Mouse (Mus musculus): ENCODE measurements at regions not wholly inside any gene's neighbourhood (a gene's known extent, or its start where the extent isn't known, plus 50 kb on each side); places are given as distances from the start of the nearest gene placed in this dataset.
A peak's percentile ranks its signal among the peaks of the same experiment; 100 is the strongest.
"Not testable (repeated sequence)": the region's sequence is repeated elsewhere in the genome, so short reads cannot be mapped to it uniquely, and the experiment has no call there.

- TF ChIP-seq MAX (IDR thresholded peaks at IDR 0.05; ENCODE audit: low read depth): no peak
- H3ac ChIP-seq (ENCODE audit: control insufficient read depth, insufficient read length): no peak overlapping the region
- peak overlapping the region; percentile 41 for H3K4me2 ChIP-seq (ENCODE audit: low read depth)
- H3K27me3 ChIP-seq (ENCODE audit: control insufficient read depth, insufficient read depth, insufficient read length): peaks cover 20% of the 10 kb centered on the region
- no peaks in the 10 kb centered on the region for H3K36me3 ChIP-seq (ENCODE audit: control insufficient read depth, insufficient read depth)
- no peak overlapping the region for H3K4me3 ChIP-seq
- H3K79me2 ChIP-seq (ENCODE audit: control insufficient read depth, insufficient read depth): no peaks in the 10 kb centered on the region
These were observed 122.5 kb upstream of the Dapk1 start for GRCm38 (mm10) chr13:60479043-60479861.

- Histone ChIP-seq H3K79me2 (ENCODE audit: control insufficient read depth, insufficient read depth) (no peaks in the 10 kb centered on the region), H3K4me3 (no peak overlapping the region), H3ac (ENCODE audit: control insufficient read depth, insufficient read length) (no peak overlapping the region), H3K27me3 (ENCODE audit: control insufficient read depth, insufficient read depth, insufficient read length) (peaks cover 26% of the 10 kb centered on the region), H3K4me2 (ENCODE audit: low read depth) (no peak overlapping the region), H3K36me3 (ENCODE audit: control insufficient read depth, insufficient read depth) (no peaks in the 10 kb centered on the region)
- TF ChIP-seq E2F4 (IDR thresholded peaks at IDR 0.05; ENCODE audit: insufficient read depth): no peak
- TF ChIP-seq POLR2AphosphoS2 (IDR thresholded peaks at IDR 0.05; ENCODE audit: insufficient read length, low read depth): no peak
These were observed 121.7 kb upstream of the Dapk1 start for GRCm38 (mm10) chr13:60479862-60480730.

GRCm38 (mm10) chr13:60480731-60481431 is 120.9 kb upstream of the Dapk1 start:
- TF ChIP-seq REST (IDR thresholded peaks at IDR 0.05; ENCODE audit: insufficient read depth, insufficient read length) (no peak), TCF3 (IDR thresholded peaks at IDR 0.05; ENCODE audit: insufficient read length, low read depth) (no peak), USF1 (IDR thresholded peaks at IDR 0.05; ENCODE audit: low read depth) (no peak), MYOD1 (IDR thresholded peaks at IDR 0.05; ENCODE audit: control insufficient read depth in 1 of 3, insufficient read length in 2 of 3, low read depth in 2 of 3) (no peak), TCF12 (IDR thresholded peaks at IDR 0.05; ENCODE audit: insufficient read depth, poor library complexity, severe bottlenecking) (no peak), E2F4 (IDR thresholded peaks at IDR 0.05; ENCODE audit: insufficient read depth) (no peak), POLR2A (IDR thresholded peaks at IDR 0.05; ENCODE audit: insufficient read length, low read depth) (no peak), MAX (IDR thresholded peaks at IDR 0.05; ENCODE audit: low read depth) (no peak), CEBPB (IDR thresholded peaks at IDR 0.05; ENCODE audit: insufficient read depth, poor library complexity, severe bottlenecking) (no peak), MYOG (IDR thresholded peaks at IDR 0.05; ENCODE audit: control insufficient read depth in 1 of 3, insufficient read depth in 1 of 3, insufficient read length in 2 of 3, low read depth in 2 of 3) (no peak), SRF (IDR thresholded peaks at IDR 0.05; ENCODE audit: control insufficient read depth, insufficient read length, low read depth) (no peak), POLR2AphosphoS2 (IDR thresholded peaks at IDR 0.05; ENCODE audit: insufficient read length, low read depth) (no peak)
- Histone ChIP-seq H3ac (ENCODE audit: control insufficient read depth, insufficient read length) (no peak overlapping the region), H3K4me3 (no peak overlapping the region), H3K36me3 (ENCODE audit: control insufficient read depth, insufficient read depth) (no peaks in the 10 kb centered on the region), H3K27me3 (ENCODE audit: control insufficient read depth, insufficient read depth, insufficient read length) (peaks cover 31% of the 10 kb centered on the region), H3K4me2 (ENCODE audit: low read depth) (no peak overlapping the region), H3K79me2 (ENCODE audit: control insufficient read depth, insufficient read depth) (no peaks in the 10 kb centered on the region)

GRCm38 (mm10) chr13:60481451-60481850 is 120.3 kb upstream of the Dapk1 start:
- peaks cover 29% of the 10 kb centered on the region for H3K27me3 ChIP-seq (ENCODE audit: control insufficient read depth, insufficient read depth, insufficient read length)
- not testable (repeated sequence) for H3K4me2 ChIP-seq (ENCODE audit: low read depth); H3K36me3 ChIP-seq (ENCODE audit: control insufficient read depth, insufficient read depth); H3K4me3 ChIP-seq; H3ac ChIP-seq (ENCODE audit: control insufficient read depth, insufficient read length); H3K79me2 ChIP-seq (ENCODE audit: control insufficient read depth, insufficient read depth)

GRCm38 (mm10) chr13:60481946-60482345 is 119.8 kb upstream of the Dapk1 start:
- Histone ChIP-seq H3K79me2 (ENCODE audit: control insufficient read depth, insufficient read depth) (no peaks in the 10 kb centered on the region), H3K27me3 (ENCODE audit: control insufficient read depth, insufficient read depth, insufficient read length) (peaks cover 25% of the 10 kb centered on the region), H3K4me2 (ENCODE audit: low read depth) (no peak overlapping the region), H3ac (ENCODE audit: control insufficient read depth, insufficient read length) (no peak overlapping the region), H3K36me3 (ENCODE audit: control insufficient read depth, insufficient read depth) (no peaks in the 10 kb centered on the region), H3K4me3 (no peak overlapping the region)
- TF ChIP-seq MYOD1 (IDR thresholded peaks at IDR 0.05; ENCODE audit: control insufficient read depth in 1 of 3, insufficient read length in 2 of 3, low read depth in 2 of 3): no peak

Data from myocyte (in vitro differentiated cells).